Mouse (Mus musculus): ENCODE measurements around the gene Pfdn2.
"Not testable (repeated sequence)": the region's sequence is repeated elsewhere in the genome, so short reads cannot be mapped to it uniquely, and the experiment has no call there.

Pfdn2 gene

DNA sequence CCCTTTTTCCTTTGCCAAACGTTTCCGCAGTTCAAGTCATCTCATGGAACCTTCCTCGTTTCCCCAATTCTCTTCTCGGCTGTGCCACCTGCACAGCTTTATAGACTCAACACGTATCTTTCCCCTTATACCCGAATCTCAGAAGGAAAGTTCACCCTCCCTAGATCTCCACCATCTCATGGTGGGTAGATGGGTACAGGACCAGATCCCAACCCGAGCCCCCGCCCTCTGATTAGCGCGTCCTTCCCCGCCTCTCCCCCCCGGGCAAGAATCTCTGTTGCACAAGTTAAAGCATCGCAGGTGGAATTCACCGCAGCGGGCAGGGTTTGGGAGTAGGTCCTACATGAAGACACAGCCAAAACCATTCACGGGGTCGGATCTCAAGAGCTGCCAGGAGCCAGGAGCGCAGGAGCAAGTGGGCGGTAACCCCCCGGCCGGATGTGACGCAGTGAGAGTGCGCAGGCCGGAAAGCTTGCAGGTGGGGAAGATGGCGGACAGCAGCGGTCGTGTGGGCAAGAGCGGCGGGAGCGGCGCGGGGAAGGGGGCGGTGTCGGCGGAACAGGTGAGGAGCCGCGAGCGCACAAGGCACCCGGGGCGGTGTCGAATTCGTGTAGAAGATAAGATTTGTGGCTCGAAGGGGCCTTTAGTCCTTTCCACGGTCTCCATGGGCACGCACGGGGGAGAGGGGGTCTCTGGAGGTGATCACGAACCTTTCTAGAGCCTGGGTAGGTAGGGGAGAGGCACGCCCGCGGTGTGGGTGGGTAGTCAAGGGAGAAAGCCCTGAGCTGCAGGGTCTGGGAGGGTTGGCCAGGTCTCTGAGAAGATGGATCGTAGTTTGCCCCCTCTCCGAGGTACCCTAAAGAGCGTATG, at the start of gene Pfdn2, which contains the start of gene Nit1:
Gene Pfdn2, plus strand, starts transcription at position 446 of the 870 bp plus-strand sequence.
Gene Nit1, minus strand, starts transcription at position 422 of the 870 bp plus-strand sequence.
- DNase-seq (ENCODE audit: extremely low read depth, low read depth) = peak; percentile 73

GRCm38 (mm10) chr1:171298226-171298625, 47.2 kb upstream of the Pfdn2 start:
- no peak for DNase-seq (ENCODE audit: extremely low read depth, low read depth)

GRCm38 (mm10) chr1:171306157-171306556, 39.3 kb upstream of the Pfdn2 start:
- not testable (repeated sequence) for DNase-seq (ENCODE audit: extremely low read depth, low read depth)

GRCm38 (mm10) chr1:171309321-171309720, 36.1 kb upstream of the Pfdn2 start:
- no peak for DNase-seq (ENCODE audit: extremely low read depth, low read depth)

DNA sequence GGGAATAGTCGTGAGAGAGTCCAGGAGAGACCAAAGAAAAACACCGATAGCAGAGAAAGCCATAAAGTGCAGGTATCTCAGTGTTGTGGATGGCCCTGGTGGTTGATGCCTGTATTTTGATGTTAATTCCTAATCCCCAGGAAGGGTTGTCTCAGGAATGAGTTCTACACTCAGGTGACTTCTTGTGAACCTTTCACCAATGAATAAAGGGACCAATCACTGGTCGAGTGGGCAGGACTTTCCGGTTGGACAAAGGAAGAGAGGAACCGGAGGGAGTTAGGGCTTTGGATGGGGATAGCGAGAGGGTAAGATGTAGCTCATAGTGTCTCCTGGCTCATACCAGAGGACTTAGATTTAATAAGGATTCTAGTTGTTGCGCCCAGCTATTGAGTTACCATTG, 25.7 kb upstream of the Pfdn2 start:
- no peak for DNase-seq (ENCODE audit: extremely low read depth, low read depth)

DNA sequence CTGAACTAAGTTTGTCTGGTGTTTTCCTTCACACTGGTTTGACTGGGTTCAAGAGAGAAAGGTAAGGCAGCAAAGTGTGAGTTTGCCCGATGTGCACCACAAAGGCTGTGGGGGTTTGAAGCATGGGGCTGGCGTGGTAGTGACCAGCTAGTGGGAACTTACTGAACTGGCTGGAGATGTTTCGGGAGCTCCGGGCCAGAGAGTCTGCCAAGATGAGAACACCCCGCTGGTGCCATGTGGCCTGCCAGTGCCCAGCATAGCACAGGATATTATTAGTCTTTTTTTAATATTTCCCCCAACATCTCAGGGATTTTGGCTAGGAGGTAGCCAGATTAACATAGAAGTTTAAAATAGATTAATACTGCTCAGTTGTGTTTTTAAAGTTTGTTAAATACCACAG, 25.3 kb upstream of the Pfdn2 start:
- no peak for DNase-seq (ENCODE audit: extremely low read depth, low read depth)

DNA sequence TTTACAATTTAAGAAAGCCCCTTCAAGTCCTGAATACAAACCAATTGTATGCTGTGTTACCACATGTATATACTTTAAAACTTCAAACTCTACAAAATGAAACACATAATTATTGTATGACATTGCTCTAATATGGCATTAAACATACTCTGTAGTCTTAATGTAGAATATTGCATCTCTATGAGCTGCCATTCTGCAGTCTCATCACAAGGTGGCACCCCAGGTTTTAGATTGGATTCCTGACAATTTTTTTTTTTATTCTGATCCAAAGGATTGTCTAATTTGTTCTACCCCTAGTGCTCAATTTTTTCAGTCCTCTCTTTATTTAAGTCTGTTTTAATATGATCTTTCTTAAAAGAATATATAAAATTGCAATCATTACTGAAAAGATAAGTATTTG, 24.1 kb upstream of the Pfdn2 start:
- DNase-seq (ENCODE audit: extremely low read depth, low read depth) = no peak

- no peak for DNase-seq (ENCODE audit: extremely low read depth, low read depth)
These were observed 23.5 kb upstream of the Pfdn2 start for GRCm38 (mm10) chr1:171322012-171322411.

DNA sequence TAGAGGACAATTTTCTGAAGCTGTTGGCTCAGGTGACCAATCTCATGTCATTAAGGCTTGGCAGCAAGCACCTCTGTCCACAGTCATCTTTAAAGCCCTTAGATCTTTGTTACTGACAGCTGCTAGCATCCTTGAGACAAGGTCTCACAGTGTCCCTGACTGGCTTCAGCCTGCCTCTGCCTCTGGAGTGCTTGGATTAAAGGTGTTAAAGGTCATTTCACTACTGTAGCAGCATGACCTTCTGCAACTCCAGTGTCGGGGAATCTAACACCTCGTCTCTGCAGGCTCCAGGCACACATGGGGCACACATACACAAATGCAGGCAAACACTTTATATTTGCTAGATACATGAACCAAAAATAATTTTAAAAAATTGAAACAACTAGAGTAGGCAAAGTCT, 19.9 kb upstream of the Pfdn2 start:
- DNase-seq (ENCODE audit: extremely low read depth, low read depth) = no peak

DNA sequence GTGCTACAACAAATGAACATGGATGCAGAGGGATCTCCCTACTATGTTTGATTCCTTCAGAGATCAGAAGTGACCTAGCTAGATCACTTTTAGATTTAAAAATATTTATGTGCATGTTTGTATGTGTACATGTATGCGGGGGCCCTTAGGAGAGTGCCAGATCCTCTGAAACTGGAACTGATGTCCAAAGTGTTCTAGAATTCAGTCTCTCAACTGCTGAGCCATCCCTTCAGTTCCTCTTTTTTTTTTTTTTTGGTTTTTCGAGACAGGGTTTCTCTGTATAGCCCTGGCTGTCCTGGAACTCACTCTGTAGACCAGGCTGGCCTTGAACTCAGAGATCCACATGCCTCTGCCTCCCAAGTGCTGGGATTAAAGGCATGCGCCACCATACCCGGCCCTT, 18.9 kb upstream of the Pfdn2 start:
- not testable (repeated sequence) for DNase-seq (ENCODE audit: extremely low read depth, low read depth)

- DNase-seq (ENCODE audit: extremely low read depth, low read depth) = no peak
These were observed 17.2 kb upstream of the Pfdn2 start for GRCm38 (mm10) chr1:171328244-171328643.

DNA sequence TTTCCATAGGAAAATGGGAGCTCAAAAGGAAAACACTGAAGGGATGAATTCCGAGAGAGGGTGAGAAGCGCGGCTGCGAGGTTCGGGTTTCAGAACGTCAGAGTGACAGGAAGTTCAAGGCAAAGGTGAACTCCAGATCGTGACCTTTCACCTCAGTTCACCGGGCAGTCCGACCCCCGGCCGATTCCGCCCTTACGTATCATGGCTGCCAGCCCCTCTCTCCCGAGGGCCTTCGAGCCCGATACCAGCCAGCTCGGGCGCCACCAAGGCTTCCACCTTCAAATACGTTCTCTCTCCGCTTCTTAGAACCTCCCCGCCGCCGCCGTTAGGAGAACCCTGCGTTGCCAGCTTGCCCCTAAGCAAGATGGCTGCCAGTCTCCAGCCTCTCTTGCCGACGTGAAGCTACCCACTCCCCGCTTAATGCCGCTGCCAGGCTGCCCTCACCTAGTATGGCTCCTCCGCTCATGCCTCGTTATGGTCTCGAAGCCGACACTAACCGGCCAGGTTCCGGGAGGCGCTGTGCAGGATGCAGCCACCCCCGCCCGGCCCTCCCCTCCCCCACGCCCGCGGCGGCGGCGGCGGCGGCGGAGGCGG, 16.5 kb upstream of the Pfdn2 start, which contains the start of gene Dedd:
Gene Dedd, plus strand, starts transcription at position 307 of the 594 bp plus-strand sequence.
- DNase-seq (ENCODE audit: extremely low read depth, low read depth) = peak; percentile 88

- DNase-seq (ENCODE audit: extremely low read depth, low read depth) = no peak
These were observed 15.8 kb upstream of the Pfdn2 start for GRCm38 (mm10) chr1:171329433-171330215.

- no peak for DNase-seq (ENCODE audit: extremely low read depth, low read depth)
These were observed 15.3 kb upstream of the Pfdn2 start for GRCm38 (mm10) chr1:171330216-171330560.

DNA sequence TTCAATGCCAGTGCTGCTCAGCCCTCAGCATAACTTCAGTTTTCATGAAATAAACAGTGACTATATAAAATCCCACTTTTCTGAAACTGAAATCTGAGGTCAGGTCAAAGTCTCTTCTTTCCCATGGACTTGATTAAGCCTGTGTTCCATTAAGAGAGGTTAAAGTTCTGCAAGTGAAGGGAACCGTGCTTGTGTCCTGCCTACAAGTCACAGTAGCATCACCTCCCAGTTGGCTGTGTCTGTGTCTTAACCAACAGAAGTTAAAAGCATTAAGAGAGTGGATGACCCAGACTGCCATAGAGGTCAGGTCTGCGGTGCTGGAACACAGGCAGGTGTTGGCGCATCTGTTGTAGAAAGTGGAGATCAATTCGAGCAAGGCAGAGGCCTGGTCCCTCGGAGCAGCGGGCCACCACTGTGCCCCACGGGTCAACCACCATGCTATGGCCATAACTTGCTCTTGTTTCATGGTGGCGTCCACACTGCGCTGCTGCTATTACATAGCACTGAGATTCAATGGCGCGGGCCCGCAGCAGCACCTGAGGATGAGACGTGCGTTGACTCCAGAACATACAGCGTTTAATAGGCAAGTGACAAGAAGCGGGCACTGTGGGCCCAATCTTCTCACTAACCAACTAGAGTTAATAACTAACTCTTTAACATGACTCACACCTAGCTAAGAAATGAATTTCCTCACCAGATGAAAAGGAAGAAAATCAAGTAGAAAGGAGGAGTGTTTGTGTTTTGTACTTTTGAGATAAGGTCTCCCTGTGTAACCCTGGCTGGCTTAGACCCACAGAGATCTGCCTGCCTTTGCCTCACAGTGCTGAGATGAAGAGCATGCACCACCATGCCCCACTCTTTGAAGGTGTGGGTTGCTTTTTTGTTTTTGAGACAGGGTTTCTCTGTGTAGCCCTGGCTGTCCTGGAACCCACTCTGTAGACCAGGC, 2.9 kb upstream of the Pfdn2 start:
- no peak for DNase-seq (ENCODE audit: extremely low read depth, low read depth)

- DNase-seq (ENCODE audit: extremely low read depth, low read depth) = no peak
These were observed 1.4 kb upstream of the Pfdn2 start for GRCm38 (mm10) chr1:171343922-171344677.

GRCm38 (mm10) chr1:171344715-171345114, 755 bp upstream of the Pfdn2 start:
- DNase-seq (ENCODE audit: extremely low read depth, low read depth) = no peak

DNA sequence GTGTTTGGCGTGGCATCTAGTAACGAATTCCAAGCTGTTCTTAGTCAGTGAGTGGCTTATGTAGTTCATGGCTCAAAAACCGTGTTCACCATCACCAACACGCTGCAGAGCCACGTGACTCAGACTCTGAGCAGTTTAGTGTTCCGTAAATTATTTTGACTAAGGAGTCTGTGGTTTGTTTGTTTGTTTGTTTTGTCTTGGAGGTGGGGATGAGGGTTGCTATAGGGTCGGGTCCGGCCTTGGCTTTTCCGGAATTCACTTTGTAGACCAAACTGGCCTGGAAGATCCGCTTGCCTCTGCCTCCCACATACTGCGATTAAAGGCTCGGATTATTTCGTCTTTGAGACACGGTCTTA, 603 bp downstream of the Pfdn2 start:
- no peak for DNase-seq (ENCODE audit: extremely low read depth, low read depth)

DNA sequence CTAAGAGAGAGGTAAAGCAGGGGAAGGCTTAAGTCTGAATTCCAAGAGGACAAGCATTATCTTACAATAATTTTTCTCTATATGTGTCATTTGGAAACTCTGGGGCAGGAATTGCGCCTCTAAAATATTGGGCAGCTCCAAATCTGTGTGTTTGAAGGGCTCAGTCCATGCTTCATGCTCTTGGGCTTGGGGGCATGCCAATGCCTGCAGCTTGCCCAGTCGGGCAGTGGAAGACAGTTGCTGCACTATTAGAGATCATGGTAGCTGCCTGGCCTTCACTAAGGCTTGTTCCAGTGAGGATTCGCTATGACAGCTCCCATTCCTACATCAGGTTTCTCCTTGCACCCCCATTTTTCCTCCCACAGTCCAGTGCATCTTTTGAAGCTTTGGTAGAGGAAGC, 3.2 kb downstream of the Pfdn2 start:
- no peak for DNase-seq (ENCODE audit: extremely low read depth, low read depth)

DNA sequence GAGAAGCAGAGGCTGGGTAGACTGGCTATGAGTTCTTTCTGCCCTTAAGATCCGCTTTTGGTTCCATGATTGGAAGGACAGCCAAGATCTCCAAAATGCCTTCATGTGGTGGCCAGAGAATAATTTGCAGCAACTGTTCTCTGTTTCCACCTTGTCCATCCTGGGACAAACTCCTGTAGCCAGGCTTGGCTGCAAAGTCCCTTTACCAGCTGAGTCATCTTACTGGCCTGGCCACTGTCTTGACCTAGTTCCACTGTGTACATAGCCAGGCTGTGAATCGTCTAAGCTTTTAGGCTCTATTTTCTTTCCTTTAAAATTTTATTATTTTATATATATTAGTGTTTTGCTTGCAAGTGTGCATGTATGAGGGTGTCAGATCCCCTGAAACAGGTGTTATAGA, 3.7 kb downstream of the Pfdn2 start:
- no peak for DNase-seq (ENCODE audit: extremely low read depth, low read depth)
